Mouse (Mus musculus): Measurements from ENCODE around the gene Uqcr10.
A peak's percentile ranks its signal among the peaks of the same experiment; 100 is the strongest.

The Uqcr10 gene

DNA sequence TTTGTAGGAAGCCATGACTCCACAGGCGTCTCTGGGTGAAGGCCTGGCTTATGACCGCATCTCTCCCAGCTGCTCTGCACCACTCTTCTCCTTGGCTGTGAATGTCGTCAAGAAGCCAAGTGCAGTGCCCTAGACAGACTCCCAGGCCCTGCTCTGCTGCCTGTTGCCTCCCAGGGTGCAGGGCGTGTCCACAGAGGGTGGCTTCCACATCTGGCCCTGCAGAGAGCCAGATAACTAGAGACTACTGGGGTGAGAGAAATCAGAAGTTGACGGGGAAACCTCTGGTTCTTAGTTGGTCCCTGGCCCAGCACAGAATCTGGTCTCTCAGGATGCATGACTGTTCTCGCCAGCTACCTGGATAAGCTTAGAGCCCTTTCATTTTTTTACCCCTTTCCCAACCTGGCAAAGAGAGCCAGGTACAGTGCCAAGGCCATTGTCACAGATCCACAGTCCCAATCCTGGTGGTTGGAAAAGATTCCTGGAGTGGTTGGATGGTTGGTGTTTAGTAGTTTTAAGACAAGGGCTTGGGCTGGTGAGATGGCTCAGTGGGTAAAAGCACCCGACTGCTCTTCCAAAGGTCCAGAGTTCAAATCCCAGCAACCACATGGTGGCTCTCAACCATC, 26.8 kb downstream of the Uqcr10 start:
- peak; percentile 52 for DNase-seq (ENCODE audit: extremely low read depth, low read depth)

DNA sequence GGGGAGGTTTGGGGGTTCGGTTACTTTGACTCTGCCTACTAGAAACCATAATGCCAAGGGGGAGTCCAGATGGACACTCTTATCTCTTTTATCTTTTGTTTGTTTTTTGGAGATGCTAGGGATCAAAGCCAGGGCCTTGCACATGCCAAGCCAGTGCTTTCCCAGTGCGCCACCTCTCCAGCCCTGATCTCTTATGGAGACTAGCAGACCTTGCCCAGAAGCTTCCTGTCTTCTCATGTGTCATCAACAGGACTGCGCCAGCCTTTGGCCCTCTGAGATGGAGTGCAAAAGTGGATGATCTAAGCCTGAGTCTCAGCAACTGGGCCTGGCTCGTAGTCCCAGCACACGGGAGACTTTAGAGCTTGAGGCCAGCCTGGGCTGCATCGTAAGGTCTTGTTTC, 28.4 kb downstream of the Uqcr10 start:
- DNase-seq (ENCODE audit: extremely low read depth, low read depth) = no peak

DNA sequence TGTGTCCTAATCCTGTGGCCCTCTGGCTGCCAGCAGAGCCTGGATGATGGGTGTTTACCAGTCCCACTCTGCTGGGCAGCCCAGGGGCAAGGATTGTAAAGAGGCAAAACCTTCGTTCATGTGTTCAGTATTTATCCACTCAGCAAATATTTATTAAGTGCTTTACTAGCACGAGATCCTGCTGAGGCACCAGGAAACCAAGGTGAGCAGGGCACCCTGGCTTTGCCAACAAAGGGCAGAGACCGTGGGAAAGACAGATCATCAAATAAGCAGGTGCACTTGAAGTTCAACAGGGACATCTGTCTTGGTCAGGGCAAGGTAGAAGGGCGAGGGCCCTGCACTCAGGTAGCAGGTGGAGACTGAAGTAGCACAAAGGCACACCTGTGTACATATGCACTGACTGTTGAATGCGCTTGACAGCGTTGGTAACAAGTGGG, 29.0 kb downstream of the Uqcr10 start:
- no peak for DNase-seq (ENCODE audit: extremely low read depth, low read depth)

DNA sequence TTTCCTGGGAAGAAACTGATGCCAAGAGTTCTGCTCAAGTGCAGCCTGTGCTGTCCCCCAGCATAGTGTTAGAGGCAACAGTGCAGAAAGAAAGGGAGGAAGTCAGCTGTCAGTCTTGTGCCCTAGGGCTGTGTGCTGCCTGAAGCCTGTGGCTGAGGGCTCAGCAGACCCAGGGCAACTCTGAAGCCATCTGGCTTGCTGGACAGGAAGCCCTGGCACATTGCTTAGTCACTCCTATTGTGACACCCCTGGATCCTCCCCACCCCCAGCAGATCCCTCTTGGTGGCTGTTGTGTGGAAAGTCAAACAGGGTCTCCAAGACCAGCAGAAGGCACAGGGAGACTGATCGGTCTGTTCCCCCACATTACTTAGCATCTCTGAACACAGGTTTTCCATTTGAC, 29.5 kb downstream of the Uqcr10 start:
- no peak for DNase-seq (ENCODE audit: extremely low read depth, low read depth)

DNA sequence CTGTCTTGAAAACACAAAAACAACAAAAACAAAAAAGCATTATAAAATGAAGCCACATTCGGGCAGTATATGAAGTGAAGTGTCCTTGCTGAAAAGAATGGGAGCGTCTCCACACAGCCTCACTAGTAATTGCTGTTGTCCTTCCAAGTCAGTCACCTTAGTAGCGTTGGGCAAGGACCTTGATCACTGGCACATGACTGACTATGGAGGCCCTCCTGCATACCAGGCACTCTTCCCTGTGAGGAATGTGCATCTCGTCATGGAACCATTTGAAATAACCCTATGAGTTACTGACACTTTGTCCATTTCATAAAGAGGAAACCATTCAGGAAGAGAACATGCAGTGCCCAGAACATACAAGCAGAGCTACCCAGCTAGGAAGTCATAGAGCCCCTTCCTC, 32.4 kb downstream of the Uqcr10 start:
- DNase-seq (ENCODE audit: extremely low read depth, low read depth) = no peak

DNA sequence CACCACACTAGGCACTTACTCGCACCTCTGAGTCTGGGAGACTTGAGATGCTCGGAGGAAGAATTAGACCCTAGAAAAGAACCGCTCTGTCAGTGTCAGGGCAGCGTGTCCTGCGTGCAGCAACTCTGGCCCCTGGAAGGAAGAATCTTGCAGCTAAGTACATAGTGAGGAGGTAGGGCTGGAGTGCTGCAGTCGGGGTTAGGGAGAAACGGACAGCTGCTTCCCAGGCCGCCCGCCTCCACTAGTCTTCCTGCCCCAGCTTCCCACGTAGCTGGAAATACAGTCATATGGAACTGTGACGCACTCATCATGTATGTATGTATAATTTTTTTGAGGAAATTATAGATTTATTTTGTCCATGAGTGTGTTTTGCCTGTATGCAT, 41.7 kb downstream of the Uqcr10 start:
- no peak for DNase-seq (ENCODE audit: extremely low read depth, low read depth)

DNA sequence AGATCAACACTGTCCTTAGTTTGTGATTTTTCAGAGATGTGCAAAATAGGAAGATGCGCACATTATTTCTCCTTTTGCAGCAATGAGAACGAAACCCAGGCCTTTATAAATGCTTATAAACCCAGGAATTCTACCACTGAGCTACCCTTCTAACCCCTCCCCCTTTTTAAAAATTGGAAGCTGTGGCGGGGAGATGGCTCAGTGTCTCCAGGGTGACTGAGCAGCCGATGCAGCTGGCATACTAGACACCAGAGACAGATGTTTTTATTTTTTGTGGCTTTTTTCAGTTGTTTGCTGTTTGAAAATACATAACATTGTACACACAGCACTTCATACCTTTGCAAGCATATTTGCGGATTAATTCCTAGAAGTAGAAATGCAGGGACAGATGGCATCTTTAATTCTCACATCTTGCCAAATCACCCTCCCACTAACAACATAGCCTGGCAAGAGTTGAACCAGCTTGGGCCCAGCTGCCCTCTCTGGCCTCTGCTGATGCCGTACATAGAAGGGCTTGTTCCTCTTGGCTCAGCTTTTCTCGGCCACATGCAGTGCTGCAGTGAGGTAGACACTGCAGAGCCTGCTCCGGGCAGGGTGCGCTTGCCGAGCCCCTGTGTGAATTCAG, 42.2 kb downstream of the Uqcr10 start:
- DNase-seq (ENCODE audit: extremely low read depth, low read depth) = no peak

DNA sequence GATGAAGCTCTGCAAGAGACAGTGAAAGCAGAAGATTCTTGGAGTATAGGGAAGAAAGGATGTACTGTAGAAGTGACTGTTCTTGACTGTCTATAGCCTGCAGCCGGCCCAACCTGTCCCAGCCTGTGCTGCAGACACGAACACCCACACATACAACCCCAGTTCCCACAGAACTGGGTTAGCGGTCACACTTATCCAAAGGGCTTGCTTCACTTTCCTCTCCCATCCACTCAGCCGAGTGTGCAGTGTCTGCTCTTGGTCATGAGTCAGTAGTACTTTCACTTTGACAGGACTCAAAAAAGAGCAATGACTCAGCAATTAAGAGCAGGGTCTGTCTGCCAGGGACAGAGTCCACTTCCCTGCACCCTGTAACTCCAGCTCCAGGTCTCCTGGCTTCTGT, 42.8 kb downstream of the Uqcr10 start:
- DNase-seq (ENCODE audit: extremely low read depth, low read depth) = no peak

DNA sequence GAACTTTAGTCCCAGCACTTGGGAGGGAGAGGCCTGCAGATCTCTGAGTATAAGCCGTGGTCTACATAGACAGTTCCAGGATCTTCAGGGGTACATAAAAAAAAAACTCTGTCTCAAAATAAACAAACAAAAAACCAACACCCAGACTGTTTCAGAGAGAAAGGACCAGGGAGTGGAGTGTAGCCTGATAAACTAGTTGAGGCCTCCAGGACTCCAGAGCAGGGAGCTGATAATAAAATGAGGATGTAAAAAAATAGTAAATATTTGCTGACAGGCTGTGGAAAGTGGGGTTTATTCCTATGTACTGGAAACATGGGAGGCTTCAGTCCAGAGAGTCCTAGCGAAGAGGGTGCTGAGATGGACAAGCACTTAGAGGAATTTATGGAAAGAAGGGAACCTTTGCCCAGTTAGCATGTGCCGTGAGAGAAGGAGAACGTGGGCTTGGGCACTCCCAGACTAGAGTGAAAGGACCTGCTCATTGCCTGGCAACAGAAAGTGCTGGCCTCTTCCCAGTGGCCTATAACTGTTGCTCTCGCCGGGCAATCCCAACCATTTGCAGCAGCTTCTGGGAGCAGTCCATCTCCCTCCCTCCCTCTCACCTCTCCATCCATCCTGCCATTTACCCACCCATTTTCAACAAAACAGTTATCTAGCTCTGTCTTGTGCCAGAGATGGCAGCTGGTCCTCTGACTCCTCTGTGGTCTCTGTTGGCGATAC, 43.7 kb downstream of the Uqcr10 start:
- DNase-seq (ENCODE audit: extremely low read depth, low read depth) = no peak

DNA sequence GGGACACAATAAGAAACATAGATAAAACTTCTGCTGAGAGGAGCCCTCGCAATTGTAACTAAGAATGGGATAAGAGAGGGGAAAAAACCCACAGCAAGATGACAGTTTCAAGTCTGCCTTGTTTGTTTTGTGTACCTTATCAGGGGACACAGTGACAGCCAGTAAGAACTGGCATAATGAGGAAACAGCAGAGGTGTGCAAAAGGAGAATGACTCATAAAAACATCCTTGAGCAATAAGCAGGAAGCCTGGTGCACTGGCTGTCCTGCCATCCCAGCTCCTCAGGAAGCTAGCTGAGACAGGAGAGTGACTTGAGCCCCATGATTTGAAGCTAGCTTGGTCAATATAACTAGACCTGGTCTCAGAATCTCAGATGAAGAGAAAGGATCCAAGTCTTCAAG, 44.3 kb downstream of the Uqcr10 start:
- DNase-seq (ENCODE audit: extremely low read depth, low read depth) = peak; percentile 56

Measured in MEL-GATA-1-ER (cell line).